Mouse (Mus musculus) monocyte, adult 5-6 weeks (primary cell): ENCODE measurements around the gene Ankrd34a. TPM values are rescaled to one million over a fixed set of nuclear protein-coding genes. Genes with fewer than 3 reads are reported as not detected.

Experiments
- ATAC-seq: fragments of 153-309, 156-312 bp; replicated peaks from 2 replicates; pipeline ENCODE4 v1.8.0; 2017; ENCODE audit warnings: mild to moderate bottlenecking; ENCODE audit not compliant: low TSS enrichment, insufficient number of reproducible peaks, severe bottlenecking, poor library complexity, low FRiP score
- total RNA-seq: library from RNA; stranded (forward); fragments of 200-1000, 200-491, 200-594 nt; gene quantifications from 3 replicates; pipeline ENCODE4 v1.2.3, GENCODE M21; 2017

Gene Ankrd34a
- total RNA-seq, 1 experiment from 2014 or later: not detected

- peak; percentile 84 for ATAC-seq
Observed at GRCm38 (mm10) chr3:96576690-96577541, 19.5 kb upstream of the Ankrd34a start, which contains the start of gene Gm16253. Gm16253 (plus strand) TSS chr3:96576984.

- ATAC-seq: no peak
Observed at GRCm38 (mm10) chr3:96577566-96577965, 18.9 kb upstream of the Ankrd34a start.

- no peak for ATAC-seq
Observed at GRCm38 (mm10) chr3:96578561-96579238, 17.7 kb upstream of the Ankrd34a start.

GRCm38 (mm10) chr3:96579239-96579750, 17.1 kb upstream of the Ankrd34a start:
- ATAC-seq: no peak

GRCm38 (mm10) chr3:96579885-96580454, 16.5 kb upstream of the Ankrd34a start:
- peak; percentile 91 for ATAC-seq

- ATAC-seq: no peak
Observed at GRCm38 (mm10) chr3:96581141-96581540, 15.3 kb upstream of the Ankrd34a start.

DNA sequence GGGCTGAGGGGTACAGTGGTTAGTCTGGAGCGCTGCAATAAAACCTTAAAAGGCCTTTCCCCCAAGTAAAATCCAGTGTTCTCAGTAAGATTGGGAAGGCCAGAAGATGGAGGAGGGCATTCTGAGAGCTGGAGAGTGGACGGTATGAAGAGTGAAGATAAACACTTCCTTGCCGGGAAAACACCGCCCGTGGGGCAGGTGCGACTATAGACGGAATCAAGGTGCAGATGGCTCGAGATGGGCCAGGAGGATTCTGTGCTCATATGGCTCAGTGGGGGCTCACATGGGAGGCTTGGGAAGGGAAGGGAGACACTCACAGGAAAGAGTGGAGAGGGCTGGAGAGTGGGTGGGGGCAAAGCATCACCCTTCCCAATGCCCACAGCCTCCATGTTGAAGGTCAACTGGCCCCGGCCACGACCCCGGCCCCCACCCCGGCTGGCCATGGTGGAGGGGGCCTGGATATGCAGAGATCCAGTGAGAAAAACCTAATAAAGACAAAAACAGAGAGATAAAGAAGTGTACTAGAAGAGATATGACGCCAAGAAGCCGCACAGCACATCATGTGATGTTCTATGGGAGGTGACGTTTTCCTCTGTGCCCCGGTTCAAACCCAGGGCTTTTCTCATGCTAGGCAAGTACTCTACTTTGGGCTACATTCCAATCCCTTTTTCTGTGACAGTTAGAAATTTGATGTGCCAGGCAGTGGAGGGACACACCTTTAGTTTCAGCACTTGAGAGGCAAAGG, 14.5 kb upstream of the Ankrd34a start:
- no peak for ATAC-seq

- no peak for ATAC-seq
Observed at GRCm38 (mm10) chr3:96583386-96583785, 13.1 kb upstream of the Ankrd34a start.

DNA sequence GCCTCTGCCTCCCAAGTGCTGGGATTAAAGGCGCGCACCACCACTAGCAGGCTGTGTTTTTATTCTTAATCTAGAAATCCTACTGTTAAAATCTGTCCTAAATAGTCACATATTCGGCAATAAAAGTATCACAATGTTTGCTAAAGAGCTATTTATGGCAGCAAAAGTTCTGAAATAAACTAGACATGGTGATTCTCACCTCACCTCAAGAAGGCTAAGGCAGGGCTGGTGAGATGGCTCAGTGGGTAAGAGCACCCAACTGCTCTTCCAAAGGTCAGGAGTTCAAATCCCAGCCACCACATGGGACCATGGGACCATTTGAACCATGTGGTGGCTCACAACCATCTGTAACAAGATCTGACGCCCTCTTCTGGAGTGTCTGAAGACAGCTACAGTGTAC, 5.8 kb upstream of the Ankrd34a start:
- ATAC-seq: no peak

DNA sequence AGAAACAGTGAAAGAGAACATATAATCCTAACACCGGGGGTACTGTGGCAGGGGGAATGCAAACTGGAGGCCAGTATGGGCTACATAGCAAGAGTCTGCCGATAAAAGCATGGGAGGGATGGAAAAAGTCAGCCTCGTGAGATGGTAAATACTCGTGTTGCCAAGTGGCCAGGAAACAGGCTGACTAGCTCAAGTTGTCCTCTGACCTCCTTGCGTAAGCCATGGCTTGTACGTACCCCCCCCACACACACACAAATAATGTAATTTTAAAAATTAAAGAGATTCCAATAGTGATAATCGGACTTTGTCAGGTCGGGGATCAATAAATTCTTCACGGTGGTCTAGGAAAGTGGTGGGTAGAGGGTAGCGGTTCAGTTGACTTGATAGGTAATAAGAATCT, 3.1 kb upstream of the Ankrd34a start:
- ATAC-seq: no peak

DNA sequence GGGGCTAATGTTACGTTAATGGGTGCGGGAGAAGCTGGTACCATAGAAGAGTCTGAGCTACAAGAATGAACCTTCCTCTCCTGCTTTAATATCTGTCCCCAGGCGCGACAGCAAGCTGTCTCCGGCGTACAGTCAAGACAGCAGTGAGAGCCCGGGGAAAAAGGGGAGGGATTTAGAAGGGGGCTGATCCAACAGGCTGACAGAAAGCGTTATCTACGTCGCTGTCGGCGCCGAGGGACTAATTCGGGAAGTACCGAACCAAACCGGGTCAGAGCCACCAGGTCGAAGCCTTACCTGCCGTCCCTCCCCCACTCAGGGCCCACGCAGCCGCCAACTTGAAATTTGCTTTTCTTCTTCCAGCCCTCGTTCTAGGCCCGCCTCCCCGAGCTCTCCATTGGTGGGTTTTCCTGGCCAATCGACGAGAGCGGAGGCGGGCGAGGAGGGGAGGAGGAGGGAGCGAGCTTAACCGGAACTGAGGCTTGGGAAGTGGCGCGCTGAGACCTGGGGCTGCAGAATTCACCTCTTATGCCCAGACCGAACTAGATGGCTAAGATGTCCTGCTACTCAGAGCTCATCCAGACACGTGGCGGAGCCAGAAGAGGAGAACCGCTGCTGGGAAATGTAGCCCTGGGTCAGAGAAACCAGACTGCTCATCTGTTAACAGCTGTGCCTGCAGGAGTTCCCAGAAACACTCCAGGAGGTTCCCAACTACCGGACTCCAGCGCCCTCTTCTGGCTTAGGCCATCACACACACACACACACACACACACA, 2.5 kb upstream of the Ankrd34a start, which contains the start of gene Polr3gl:
Gene Polr3gl (minus strand): TSS at position 392 of the 771 bp plus-strand sequence.
- ATAC-seq: peak; percentile 96

DNA sequence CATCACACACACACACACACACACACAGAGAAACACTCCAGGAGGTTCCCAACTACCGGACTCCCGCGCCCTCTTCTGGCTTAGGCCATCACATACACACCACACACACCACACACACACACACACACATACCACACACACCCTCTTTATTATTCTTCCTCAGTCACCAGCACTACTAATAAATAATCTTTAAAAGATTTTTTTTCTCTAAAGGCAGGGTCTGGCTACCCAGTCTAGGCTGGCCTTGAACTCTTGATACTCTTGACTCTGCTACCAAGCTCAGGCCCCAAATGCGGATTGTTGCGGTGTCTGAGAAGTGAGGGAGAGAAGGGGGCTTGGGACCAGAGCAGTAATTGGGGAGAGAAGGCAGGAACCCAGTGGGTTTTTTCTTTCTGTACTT, 1.6 kb upstream of the Ankrd34a start:
- ATAC-seq: no peak

DNA sequence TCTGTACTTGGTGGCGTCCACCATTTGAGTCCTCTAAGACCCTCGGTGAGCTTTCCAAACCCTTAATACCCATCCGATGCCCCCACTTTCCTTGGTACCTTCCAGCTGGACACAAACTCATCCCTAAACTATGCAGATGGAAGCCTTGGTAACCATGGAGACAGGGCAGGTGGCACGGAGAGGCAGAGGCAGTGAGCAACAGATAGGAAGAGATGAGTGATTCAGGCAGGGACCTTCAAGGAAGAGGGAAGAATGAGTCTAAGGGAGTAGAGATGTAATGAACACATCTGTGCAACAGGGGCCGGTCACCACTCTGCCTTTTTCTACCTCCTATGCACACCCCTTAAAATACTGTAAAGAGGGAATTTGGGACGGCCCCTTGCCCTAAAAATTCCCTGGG, 775 bp upstream of the Ankrd34a start:
- no peak for ATAC-seq

DNA sequence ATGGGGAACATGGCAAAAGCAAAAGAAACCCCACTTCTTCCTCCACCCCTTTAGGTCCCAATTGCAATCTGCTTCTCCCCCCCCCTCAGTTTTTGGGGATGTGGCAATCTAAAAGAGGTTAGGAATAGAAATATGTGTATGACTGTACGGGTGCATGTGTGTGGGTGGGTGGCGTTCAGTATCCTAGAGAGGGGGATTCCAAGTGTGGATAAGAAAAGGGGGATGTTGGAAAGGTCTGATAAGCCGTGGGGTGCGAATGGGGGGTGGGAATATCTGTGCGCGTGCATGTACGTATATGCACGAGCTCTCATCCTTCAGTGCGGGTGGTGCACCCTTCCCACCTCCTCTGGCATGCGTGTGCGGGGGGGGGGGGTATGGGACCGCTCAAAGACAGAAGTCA, 419 bp downstream of the Ankrd34a start:
- no peak for ATAC-seq

GRCm38 (mm10) chr3:96597435-96597891, 1.0 kb downstream of the Ankrd34a start:
- no peak for ATAC-seq

DNA sequence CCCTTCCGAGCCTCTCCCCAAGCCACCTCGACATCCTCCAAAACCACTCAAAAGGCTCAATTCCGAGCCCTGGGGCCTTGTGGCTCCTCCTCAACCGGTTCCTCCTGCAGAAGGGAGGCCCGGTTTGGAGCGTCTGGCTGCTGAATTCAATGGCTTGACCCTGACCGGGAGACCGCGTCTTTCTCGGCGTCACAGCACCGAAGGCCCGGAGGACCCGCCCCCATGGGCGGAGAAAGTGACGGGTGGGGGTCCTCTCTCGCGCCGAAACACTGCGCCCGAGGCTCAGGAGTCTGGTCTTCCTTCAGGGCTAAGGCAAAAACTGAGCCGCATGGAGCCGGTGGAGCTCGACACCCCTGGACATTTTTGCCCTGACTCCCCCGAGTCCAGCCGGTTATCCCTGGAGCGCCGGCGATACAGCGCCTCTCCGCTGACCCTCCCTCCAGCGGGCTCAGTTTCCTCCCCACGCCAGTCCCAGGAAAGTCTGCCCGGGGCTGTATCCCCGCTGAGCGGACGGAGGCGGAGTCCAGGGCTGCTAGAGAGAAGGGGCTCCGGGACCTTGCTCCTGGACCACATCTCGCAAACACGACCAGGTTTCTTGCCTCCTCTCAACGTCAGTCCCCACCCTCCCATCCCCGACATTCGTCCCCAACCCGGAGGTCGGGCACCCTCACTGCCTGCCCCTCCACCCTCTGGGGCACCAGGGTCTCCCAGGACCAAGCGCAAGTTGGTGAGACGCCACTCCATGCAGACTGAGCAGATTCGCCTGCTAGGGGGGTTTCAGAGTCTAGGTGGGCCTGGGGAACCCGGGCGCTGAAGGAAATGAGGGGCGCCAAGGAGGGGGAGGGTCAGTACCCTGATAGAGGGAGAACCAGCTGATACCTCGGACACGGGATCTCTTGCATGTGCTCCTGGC, 2.0 kb downstream of the Ankrd34a start:
- ATAC-seq: no peak

GRCm38 (mm10) chr3:96599069-96599393, 2.6 kb downstream of the Ankrd34a start:
- no peak for ATAC-seq
